Mouse (Mus musculus) cerebellum, postnatal 4 days (tissue): ENCODE data around the gene Rbfox1.

Experiments
- DNase-seq, 2 experiments: peaks; one replicate each; pipeline ENCODE4 v3.0.0; 2022; ENCODE audit warnings: low spot score in 2 of 2, mixed read lengths in 1 of 2

The Rbfox1 gene

DNA sequence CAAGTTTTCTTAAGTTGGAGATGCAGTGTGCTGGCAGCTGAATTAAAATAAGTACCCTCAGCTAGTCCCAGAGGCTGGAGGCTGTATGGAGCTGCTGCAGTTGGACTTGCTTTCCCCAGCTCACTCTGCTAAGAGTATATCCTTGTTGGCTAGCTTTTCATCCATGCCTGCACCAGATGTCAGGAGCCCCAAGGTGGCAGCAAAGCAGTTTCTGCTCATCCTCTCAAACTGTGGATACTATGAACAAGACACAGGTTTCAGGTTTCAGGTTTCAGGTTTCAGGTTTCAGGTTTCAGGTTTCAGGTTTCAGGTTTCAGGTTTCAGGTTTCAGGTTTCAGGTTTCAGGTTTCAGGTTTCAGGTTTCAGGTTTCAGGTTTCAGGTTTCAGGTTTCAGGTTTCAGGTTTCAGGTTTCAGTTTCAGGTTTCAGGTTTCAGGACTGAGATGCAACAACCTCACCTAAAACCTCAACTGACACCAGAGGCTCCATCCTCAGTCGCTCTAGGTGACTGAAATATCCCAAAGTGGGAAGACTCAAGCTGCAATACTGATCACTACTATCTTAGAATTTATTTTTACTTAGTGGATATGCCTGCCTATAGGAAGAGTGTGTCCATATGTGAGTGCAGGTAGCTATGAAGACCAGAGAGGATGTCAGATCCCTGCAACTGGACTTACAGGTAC lies 801.1 kb downstream of the Rbfox1 start:
- DNase-seq = no peak

DNA sequence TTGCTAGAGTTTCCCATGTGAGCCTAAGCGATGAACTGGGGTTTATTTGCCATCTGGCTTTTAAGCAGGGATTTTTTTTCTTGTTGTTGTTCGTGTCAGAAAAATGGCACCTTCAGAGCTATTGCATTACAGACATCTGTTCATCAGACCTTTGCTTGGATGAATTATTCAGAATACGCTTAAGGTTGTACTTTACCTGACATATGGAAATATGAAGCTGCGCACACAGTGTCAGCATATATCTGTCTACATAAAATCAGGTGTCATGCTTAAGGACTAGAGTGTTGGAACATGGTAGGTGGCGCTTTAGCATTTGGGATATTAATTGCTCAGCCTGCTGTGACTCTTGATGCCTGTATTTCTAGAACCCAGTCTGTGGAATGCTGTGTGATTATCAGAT lies 819.7 kb downstream of the Rbfox1 start:
- DNase-seq = no peak

- DNase-seq = no peak
Observed at GRCm38 (mm10) chr16:6712341-6712740, 827.2 kb downstream of the Rbfox1 start.

DNA sequence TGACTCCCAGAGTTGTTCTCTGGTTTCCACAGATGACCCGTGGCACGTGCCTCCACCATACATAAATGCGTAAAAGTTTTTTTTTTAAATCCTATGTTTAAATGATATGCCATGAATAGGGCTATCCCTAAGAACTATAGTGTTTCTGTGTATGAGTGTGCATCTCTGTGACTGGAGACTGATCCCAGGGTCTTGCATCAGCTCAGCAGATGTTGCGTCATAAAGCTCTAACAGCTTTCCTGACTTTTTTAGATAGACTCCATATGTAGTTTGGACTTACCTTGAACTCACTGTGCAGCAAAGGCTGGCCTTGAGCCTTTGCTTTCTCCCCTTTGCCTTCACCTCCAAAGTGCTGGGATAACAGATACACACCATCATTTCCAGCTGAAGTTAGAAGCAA lies 830.1 kb downstream of the Rbfox1 start:
- no peak for DNase-seq

GRCm38 (mm10) chr16:6716214-6716911 lies 831.2 kb downstream of the Rbfox1 start:
- peak; percentile 39 to 85 for DNase-seq

- DNase-seq = no peak
Observed at GRCm38 (mm10) chr16:6719027-6719426, 833.9 kb downstream of the Rbfox1 start.

GRCm38 (mm10) chr16:6732646-6733045 lies 847.5 kb downstream of the Rbfox1 start:
- DNase-seq = no peak

DNA sequence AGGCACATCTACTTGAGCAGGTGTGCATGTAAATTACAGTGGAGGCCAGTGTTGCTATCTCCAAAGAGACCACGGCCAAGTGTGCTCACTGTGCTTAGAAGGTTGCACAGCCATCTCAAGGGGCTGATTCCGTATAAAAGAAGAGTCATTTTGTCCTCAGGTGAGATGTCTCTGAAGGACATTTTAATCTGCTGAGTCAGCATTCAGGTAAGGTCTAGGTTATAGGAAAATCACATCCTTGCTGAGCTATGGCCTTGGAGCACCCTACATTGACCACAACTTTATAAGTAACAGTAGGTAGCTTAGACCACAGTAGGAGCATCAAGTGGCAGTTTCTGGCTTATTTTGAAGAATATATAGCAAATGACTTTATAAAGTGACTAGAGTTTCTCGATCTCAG lies 848.3 kb downstream of the Rbfox1 start:
- DNase-seq = no peak

DNA sequence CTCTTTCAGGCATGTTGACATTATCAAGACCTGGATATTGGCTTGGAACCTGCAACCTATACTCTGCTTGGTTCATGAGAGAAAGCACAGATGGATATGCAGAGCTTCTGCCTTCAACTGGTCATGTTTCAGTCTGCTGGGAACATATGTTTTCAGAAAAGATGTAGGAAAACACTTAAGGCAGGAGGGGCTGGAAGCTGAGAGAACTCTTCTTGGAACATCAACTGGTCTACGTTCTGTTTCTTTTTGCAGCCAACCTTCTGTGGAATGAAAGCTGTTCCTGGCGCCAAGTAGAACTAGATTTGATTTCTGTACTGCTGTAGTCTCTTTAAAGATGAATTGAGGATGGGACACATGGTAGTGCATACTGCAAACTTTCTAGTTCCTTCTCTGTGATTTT lies 851.4 kb downstream of the Rbfox1 start:
- no peak for DNase-seq

DNA sequence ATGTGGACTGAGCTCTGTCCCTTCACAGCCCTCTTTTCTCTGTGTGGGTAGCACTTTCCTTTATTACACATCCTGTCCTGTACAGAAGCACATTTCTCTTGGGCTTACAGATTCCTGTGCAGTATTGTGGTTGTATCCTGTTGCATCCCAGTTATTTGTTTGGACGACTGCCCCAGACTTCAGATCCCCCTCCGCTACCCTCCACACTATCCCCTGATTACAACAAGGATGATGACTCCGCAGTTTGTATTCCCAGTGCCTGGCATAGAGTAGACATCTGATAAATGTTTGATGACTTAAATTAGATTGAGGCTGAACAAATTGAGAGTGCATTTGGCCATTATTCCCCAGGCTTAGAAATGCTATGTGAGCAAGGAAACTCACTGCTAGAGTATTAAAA lies 851.8 kb downstream of the Rbfox1 start:
- DNase-seq = no peak

DNA sequence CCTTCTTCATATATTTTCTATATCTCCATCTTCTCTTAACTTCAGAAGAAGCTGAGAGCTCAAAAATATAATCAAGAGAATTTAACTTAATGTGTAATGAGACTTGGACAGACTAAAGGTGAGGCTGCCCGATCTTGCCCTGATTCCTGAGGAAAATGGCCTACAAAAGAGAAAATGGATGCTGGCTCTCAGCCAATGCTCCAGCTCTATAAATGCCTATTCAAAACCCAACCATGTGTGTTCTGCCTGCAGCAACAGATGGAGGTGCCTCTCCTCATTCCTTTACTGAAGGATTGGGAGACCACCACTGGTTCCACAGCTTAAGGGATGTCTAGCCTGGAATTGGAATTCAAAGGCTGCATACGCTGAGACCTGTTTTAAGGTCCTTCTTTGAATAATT lies 861.0 kb downstream of the Rbfox1 start:
- peak in 1 of 2 experiments; percentile 16 for DNase-seq

- no peak for DNase-seq
Observed at GRCm38 (mm10) chr16:6750491-6750890, 865.3 kb downstream of the Rbfox1 start.

GRCm38 (mm10) chr16:6754847-6755246 lies 869.7 kb downstream of the Rbfox1 start:
- no peak for DNase-seq

DNA sequence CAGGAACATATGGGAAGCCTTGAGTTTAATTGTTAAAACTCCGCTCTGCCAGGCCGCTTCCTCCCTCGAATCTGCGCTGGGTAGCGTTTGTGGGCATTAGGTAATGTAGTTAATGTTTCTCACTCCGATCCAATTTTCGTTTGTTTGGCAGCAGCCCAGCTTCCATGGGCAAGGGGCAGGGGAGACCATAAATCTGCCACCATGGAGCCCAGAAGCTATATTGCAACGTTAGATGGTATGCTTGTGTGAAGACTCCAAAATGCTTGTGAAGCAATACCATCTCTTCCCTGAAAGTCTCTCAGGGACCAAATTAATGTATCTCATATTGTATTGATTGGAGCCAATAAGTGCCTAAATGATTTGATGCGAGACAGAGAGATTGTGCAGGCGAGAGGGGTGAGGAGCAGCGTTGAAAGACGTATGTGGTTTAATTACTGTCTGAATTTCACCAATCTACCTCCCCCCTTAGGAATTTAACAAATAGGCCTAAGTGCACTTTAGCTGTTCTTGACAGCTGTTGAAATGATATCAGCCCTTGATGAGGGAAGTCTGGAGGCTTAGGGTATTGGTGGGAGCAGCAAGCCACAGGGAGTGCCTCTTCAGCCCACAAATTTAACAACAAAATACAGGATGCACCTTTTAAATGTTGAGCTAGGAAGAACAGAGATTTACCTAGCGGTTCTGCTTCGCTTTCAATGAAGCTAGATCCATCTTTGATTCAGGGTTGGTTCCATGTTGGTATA lies 884.5 kb downstream of the Rbfox1 start:
- DNase-seq = no peak

DNA sequence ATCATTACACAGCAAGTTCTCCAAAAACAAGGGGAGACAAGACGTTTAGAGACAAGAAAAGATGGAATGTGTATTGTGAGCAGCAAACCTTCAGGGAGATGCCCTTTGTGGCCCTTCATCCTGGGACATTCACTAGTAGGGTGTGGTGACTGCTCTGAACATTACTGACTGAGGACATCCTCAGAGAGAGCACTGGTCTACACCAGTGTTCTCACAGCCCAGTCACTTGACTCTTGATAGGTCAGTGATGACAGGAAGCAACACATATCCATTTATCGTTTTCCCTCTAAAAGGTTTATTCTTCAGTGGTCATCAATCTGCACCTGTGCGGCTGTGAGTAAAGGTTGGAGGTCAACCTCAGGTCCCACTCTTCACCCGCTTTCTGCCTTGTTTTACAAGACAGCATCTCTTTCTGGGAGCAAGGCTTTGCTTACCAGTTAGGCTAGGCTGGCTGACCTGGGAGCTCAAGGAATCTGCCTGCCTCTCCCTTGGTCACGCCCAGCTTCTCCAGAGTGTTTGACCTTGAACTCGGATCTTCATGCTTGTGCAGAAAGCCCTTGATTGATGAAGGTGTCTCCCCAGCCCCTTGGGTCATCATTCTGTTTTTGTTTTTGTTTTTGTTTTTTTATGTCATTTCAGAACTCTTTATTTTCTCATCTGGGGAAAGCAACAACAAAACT lies 892.5 kb downstream of the Rbfox1 start:
- DNase-seq = no peak

DNA sequence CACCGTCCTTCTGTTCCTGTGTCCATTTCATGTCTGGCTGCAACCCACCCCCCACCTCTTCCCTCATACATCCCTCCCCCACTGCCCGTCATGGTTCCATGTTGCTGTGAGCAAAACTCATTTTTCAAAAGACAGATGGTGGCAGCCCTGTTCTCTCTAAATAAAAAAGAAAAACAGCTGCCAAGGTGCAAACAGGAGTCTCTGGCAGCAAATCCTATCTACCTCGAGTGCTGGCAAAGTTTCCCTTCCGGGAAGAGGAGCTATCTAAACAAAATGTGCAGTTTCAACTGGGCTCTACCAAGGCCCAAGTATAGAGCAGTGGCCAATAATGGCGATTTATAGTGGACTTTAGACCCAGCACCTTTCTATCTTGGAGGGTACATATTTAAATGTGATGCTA lies 899.0 kb downstream of the Rbfox1 start:
- DNase-seq = no peak

DNA sequence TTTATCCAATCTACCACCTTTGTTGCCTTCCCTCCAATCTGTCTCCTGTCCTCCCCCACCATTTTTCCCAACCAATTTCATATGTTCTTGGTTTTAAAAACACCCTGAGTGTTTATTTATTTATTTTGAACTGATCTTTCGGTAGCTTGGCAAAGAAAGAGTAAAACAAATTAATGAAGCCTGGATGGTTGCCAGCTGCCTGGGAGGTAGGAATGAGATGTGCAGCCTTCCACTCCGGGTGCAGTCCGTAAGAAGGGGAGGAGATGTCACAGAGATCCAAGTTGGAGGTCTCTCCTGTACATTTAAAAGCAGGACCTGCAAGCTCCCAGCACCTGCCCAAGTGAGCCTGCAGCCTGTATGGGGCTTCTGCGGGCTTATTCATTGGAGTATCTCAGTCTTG lies 899.9 kb downstream of the Rbfox1 start:
- DNase-seq = peak in 1 of 2 experiments; percentile 13

DNA sequence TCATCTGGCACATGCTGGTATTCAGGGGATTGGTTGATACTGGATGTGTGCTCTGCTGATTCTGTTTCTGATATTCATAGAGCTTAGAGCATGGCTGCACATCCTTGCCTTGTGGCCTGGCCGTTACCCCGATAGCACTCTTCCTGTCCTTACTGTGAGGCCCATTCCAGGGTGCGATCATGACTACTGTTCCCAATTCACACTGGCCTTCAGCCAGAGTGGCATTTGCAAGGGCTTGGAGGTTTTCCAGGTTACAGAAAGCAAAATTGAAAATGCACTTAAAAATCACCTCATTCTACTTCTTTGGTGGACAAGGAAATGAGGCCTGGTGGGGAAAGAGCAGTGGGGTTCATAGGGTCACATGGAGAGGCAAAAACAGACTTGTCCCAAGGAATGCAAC lies 906.1 kb downstream of the Rbfox1 start:
- DNase-seq = no peak

DNA sequence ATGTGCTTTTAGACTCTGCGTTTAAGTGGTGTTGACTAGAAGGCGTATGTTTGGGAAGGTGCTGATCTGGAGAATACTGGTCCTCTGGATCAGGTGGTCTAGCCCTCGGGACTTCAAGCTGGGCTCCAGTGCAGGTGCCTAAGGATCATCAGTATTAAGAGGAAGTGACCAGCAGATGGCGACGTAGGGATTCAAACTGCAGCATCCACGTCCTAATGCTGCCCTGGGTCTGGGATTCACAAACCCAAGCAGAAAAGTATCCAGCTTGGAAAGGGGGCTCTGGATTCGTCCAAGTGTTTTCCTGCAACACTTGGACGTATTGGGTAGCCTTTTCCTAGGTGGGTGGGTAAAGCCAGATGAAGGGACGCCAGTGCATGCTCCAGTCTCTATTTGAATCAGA lies 906.5 kb downstream of the Rbfox1 start:
- peak; percentile 37 to 67 for DNase-seq

GRCm38 (mm10) chr16:6806246-6806645 lies 921.1 kb downstream of the Rbfox1 start:
- no peak for DNase-seq

DNA sequence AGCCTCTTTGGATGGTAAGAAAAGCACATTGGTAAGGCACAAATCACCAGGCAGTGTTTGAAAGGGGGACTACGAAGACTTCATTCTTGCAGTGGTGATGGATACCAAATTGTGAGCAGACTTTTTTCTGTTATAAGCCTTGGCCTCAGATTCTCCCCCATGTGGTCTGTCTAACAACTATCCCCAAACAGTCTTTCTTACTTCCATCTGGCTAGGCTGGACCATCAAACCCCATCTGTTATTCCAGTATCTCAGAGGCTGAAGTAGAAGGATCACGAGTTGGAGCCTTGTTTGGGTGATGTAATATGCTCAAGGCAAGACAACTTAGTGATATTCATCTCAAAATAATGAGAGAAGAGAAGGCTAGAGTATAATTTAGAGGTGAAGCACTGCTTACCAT lies 922.7 kb downstream of the Rbfox1 start:
- no peak for DNase-seq

DNA sequence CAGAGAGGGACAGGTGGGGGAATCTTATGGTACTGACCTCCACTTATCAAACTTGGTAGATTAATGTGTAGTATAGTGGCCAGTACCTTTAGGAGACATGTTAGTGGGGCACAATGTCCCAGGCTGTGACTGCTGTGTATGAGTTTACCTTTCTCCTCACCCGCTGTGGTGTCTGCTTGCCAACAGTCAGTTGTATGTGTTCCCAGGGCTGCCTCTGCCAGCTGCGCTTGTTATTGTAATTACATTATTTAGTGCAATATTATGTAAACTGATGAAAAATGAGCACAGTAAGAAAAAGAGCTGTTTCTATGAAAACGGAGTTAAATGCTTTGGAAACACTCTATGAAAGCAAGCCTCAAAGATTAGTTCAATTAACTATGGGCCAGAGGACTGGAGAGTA lies 928.7 kb downstream of the Rbfox1 start:
- no peak for DNase-seq
